Mouse (Mus musculus) intestine, embryonic 15.5 days (tissue): ENCODE measurements at regions not wholly inside any gene's neighbourhood (a gene's known extent, or its start where the extent isn't known, plus 50 kb on each side); places are given as distances from the start of the nearest gene placed in this dataset.

Source experiments
- ATAC-seq: fragments of 200-750 bp; cut with Nextera tagmentation; 2 replicates; pipeline ENCODE4 v1.8.0; 2017; ENCODE audit warnings: moderate TSS enrichment, moderate library complexity
- H3K27ac ChIP-seq: fragments of 300-500 bp; sonication (generic); 2 replicates; pipeline ENCODE4 v1.5.1; 2015; ENCODE audit warnings: mild to moderate bottlenecking, inconsistent platforms
- H3K27me3 ChIP-seq: fragments of 300-500 bp; sonication (generic); replicated peaks from 2 replicates; pipeline ENCODE4 v1.6.1; 2015; ENCODE audit warnings: inconsistent platforms
- H3K36me3 ChIP-seq: fragments of 300-500 bp; sonication (generic); 2 replicates; pipeline ENCODE4 v1.6.1; 2015; ENCODE audit warnings: inconsistent platforms
- H3K4me1 ChIP-seq: fragments of 300-500 bp; sonication (generic); replicated peaks from 2 replicates; pipeline ENCODE4 v1.6.1; 2015; ENCODE audit warnings: inconsistent platforms
- H3K4me2 ChIP-seq: fragments of 300-500 bp; sonication (generic); replicated peaks from 2 replicates; pipeline ENCODE4 v1.6.1; 2015; ENCODE audit warnings: mild to moderate bottlenecking, inconsistent platforms
- H3K4me3 ChIP-seq: fragments of 300-500 bp; sonication (generic); replicated peaks from 2 replicates; pipeline ENCODE4 v1.5.1; 2015; ENCODE audit warnings: inconsistent platforms
- H3K9ac ChIP-seq: fragments of 300-500 bp; sonication (generic); 2 replicates; pipeline ENCODE4 v1.6.1; 2015; ENCODE audit warnings: inconsistent platforms
- H3K9me3 ChIP-seq: fragments of 300-500 bp; sonication (generic); 2 replicates; pipeline ENCODE4 v1.6.1; 2016; ENCODE audit warnings: inconsistent platforms
- WGBS: fragments of 180-500 bp; shearing (Covaris S2); methylation state at CpG from one replicate; pipeline ENCODE4 v1.1.7; 2015; 5-methylcytosine and 5-hydroxymethylcytosine counted together

DNA sequence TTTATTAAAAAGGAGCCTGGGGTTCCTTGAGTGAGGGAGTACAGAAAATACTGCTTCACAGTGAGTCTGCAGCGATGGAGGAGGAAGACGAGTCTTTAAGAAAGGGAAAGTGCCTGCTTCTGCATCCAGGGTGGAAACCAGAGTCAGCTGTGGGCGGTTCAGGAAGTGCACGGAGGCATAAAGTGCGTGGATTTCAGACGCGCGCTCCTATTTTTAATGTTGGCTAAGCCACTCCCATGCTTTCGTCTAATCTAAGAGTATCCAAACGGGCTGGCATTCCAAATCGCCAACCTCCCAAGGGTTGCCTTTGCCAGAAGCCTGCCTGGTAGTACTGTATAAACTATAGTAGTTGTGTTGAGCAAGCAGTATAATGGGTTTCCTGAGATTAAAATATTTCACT is 50.4 kb upstream of the Nap1l1 start:
- H3K9me3 ChIP-seq = no peaks in the 10 kb centered on the region
- no peaks in the 10 kb centered on the region for H3K27me3 ChIP-seq
- no peak overlapping the region for H3K27ac ChIP-seq
- H3K4me1 ChIP-seq = peaks cover 8% of the 10 kb centered on the region; the same call in 1 of the 2 replicates
- 30% methylated on average over 11 of the region's 11 CpGs for WGBS
- no peak overlapping the region for H3K9ac ChIP-seq
- H3K36me3 ChIP-seq = no peaks in the 10 kb centered on the region
- 0 out of 2 replicates have a peak, but pooled peaks have one; percentile 10 for ATAC-seq
- peak overlapping the region; percentile 51 for H3K4me2 ChIP-seq
- H3K4me3 ChIP-seq = peak overlapping the region; percentile 15
